Mouse (Mus musculus): ENCODE data around the gene Agps.

Agps gene

DNA sequence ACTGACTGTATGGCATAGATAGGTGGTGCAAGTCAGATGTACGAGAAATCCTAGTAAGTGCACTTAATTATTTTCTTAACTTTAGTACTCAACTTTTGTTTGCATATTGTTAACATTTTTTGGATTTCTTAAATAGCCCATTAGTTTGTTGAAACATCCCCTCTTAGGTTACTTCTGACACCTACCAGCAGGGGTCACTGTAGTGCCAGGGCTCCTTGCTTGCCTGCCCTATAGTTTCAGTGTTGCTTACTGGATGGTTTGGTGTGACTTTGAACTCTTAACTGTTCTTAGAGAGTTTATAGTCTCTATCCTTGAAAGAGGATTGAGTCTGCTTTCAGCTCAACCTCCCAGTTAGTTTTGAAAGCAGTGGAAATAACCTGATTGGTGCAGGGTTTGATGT lies 51.6 kb downstream of the Agps start:
- Histone ChIP-seq H3K36me3 (ENCODE audit: insufficient read depth, low read length) (peaks cover 43% of the 10 kb centered on the region), H3K4me1 (replicated peaks; ENCODE audit: low read depth, low read length) (peaks cover 7% of the 10 kb centered on the region), H3K27me3 (ENCODE audit: insufficient read depth, low read length) (no peaks in the 10 kb centered on the region), H3K9me3 (ENCODE audit: low read length) (no peaks in the 10 kb centered on the region), H3K4me3 (replicated peaks; ENCODE audit: low read length) (no peak overlapping the region)
- TF ChIP-seq NANOG (IDR thresholded peaks at IDR 0.05; ENCODE audit: borderline replicate concordance, low read length) (no peak), CTCF (conservative IDR thresholded peaks at IDR 0.05; ENCODE audit: low read length) (peak; percentile 92)

DNA sequence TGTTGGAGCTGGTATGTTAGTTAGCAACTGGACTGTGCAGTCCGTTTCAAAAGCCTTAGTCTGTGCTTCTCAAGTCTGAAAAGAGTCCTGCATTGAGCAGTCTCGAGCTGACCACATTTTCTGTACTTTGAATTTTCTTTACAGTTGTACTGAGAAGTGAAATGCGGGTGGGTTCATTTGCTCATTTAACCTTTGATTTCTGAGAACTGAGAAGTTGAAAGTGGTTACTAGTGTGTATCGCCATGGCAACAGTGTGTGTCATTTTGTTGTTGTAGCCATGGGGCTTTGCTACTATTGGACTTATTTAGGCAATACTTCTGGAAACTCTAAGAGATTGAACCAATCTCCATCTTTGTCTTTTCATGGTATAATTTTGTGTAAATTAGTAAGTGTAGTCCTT lies 60.0 kb downstream of the Agps start:
- no peak overlapping the region for H3K4me3 ChIP-seq (replicated peaks; ENCODE audit: low read length)
- TF ChIP-seq POU5F1 (IDR thresholded peaks at IDR 0.05; ENCODE audit: borderline replicate concordance, low read length) (no peak), NANOG (IDR thresholded peaks at IDR 0.05; ENCODE audit: borderline replicate concordance, low read length) (no peak), CTCF (conservative IDR thresholded peaks at IDR 0.05; ENCODE audit: low read length) (no peak)
- H3K36me3 ChIP-seq (ENCODE audit: insufficient read depth, low read length), result peaks cover 26% of the 10 kb centered on the region
- H3K27me3 ChIP-seq (ENCODE audit: insufficient read depth, low read length), result no peaks in the 10 kb centered on the region
- H3K4me1 ChIP-seq (replicated peaks; ENCODE audit: low read depth, low read length), result peaks cover 3% of the 10 kb centered on the region; the same call in 1 of the 2 replicates
- H3K9me3 ChIP-seq (ENCODE audit: low read length), result no peaks in the 10 kb centered on the region

DNA sequence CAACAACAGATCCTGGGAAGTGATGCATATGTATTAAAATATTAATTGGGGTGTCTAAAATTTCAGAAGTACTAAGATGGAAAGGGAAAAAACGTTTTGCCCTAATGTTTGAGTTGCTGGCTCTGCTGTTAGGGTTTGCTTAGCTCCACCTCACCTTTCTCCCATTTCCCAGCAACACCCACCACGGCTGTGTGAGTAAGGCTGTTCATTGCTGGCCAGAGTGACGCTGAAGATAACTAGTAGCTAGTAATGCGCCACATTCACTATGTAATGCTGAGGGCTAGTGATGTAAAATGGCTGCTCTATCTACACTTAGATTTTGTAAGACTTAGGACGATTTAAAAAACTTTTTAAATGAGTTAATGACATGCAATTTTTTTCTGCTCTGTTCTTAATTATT lies 63.7 kb downstream of the Agps start:
- H3K27me3 ChIP-seq (ENCODE audit: insufficient read depth, low read length), result no peaks in the 10 kb centered on the region

DNA sequence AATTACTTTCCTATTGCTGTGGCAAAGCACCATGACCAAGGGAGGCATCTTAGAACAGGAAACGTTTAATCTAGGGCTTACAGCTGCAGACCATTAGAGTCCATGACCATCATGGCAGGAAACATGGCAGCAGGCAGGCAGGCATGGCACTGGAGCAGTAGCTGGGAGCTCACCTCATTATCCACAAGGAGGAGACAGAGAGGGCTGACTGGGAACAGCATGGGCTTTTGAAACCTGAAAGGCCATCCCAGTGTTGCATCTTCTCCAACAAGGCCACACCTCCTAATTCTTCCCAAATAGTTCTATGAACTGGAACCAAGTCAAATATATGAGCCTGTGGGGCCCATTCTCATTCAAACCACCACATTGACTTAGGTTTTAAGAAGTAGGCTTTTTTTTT lies 68.3 kb downstream of the Agps start:
- H3K4me1 ChIP-seq (replicated peaks; ENCODE audit: low read depth, low read length), result no peaks in the 10 kb centered on the region
- H3K4me3 ChIP-seq (replicated peaks; ENCODE audit: low read length), result no peak overlapping the region
- no peaks in the 10 kb centered on the region for H3K27me3 ChIP-seq (ENCODE audit: insufficient read depth, low read length)
- TF ChIP-seq POU5F1 (IDR thresholded peaks at IDR 0.05; ENCODE audit: borderline replicate concordance, low read length) (no peak), NANOG (IDR thresholded peaks at IDR 0.05; ENCODE audit: borderline replicate concordance, low read length) (no peak), CTCF (conservative IDR thresholded peaks at IDR 0.05; ENCODE audit: low read length) (no peak)
- peaks cover 3% of the 10 kb centered on the region; the same call in 1 of the 2 replicates for H3K9me3 ChIP-seq (ENCODE audit: low read length)
- peaks cover 46% of the 10 kb centered on the region for H3K36me3 ChIP-seq (ENCODE audit: insufficient read depth, low read length)

More for the DNA sequence above, 63.7 kb downstream of the Agps start:
- TF ChIP-seq POU5F1 (IDR thresholded peaks at IDR 0.05; ENCODE audit: borderline replicate concordance, low read length), result no peak
- TF ChIP-seq NANOG (IDR thresholded peaks at IDR 0.05; ENCODE audit: borderline replicate concordance, low read length), result no peak
- no peak for TF ChIP-seq CTCF (conservative IDR thresholded peaks at IDR 0.05; ENCODE audit: low read length)
- H3K9me3 ChIP-seq (ENCODE audit: low read length), result peaks cover 3% of the 10 kb centered on the region; the same call in 1 of the 2 replicates
- no peaks in the 10 kb centered on the region for H3K4me1 ChIP-seq (replicated peaks; ENCODE audit: low read depth, low read length)
- H3K4me3 ChIP-seq (replicated peaks; ENCODE audit: low read length), result no peak overlapping the region
- H3K36me3 ChIP-seq (ENCODE audit: insufficient read depth, low read length), result peaks cover 26% of the 10 kb centered on the region

DNA sequence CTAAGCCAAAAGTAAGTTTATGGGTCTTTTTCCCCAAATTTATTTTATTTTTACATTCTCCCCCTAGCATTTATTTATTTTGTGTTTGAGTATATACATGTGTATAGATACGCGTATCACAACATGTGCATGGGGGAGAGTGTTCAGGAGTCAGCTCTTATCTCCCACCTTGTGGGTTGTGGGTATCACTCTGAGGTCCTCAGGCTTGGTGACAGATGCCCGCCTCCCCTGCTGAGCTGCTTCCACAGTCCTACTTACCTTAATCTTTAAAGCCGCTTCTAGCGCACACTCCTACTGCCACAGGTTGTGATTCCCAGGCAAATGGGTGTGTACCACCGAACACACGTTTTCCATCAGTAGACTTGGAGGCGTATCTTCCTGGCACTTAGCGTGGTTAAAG lies 69.9 kb downstream of the Agps start:
- TF ChIP-seq NANOG (IDR thresholded peaks at IDR 0.05; ENCODE audit: borderline replicate concordance, low read length) (no peak), POU5F1 (IDR thresholded peaks at IDR 0.05; ENCODE audit: borderline replicate concordance, low read length) (no peak), CTCF (conservative IDR thresholded peaks at IDR 0.05; ENCODE audit: low read length) (no peak)
- Histone ChIP-seq H3K9me3 (ENCODE audit: low read length) (peaks cover 3% of the 10 kb centered on the region; the same call in 1 of the 2 replicates), H3K4me1 (replicated peaks; ENCODE audit: low read depth, low read length) (peaks cover under 1% of the 10 kb centered on the region; the same call in 1 of the 2 replicates), H3K27me3 (ENCODE audit: insufficient read depth, low read length) (no peaks in the 10 kb centered on the region), H3K4me3 (replicated peaks; ENCODE audit: low read length) (no peak overlapping the region), H3K36me3 (ENCODE audit: insufficient read depth, low read length) (peaks cover 53% of the 10 kb centered on the region)

DNA sequence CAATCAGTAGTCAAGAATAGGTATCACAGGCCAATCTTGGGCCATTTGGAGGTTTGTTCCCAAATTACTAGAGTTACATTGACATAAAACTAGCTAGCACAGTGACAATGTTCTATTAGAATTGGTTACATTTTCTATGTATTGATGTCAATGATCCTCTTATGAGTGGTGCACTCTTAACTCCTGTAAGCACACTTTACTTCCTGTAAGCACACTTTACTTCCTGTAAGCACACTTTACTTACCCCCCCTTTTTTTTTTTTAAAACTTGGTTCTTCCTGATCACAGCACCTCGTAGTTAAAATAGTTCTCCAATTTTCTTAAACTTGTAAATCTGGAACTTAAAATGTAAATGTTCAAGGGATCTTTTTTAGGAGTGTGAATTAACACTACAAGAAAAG lies 75.2 kb downstream of the Agps start:
- TF ChIP-seq POU5F1 (IDR thresholded peaks at IDR 0.05; ENCODE audit: borderline replicate concordance, low read length) (no peak), NANOG (IDR thresholded peaks at IDR 0.05; ENCODE audit: borderline replicate concordance, low read length) (no peak), CTCF (conservative IDR thresholded peaks at IDR 0.05; ENCODE audit: low read length) (no peak)
- Histone ChIP-seq H3K9me3 (ENCODE audit: low read length) (no peaks in the 10 kb centered on the region), H3K4me3 (replicated peaks; ENCODE audit: low read length) (no peak overlapping the region), H3K36me3 (ENCODE audit: insufficient read depth, low read length) (peaks cover 75% of the 10 kb centered on the region), H3K4me1 (replicated peaks; ENCODE audit: low read depth, low read length) (peaks cover 20% of the 10 kb centered on the region; the same call in 1 of the 2 replicates), H3K27me3 (ENCODE audit: insufficient read depth, low read length) (no peaks in the 10 kb centered on the region)

DNA sequence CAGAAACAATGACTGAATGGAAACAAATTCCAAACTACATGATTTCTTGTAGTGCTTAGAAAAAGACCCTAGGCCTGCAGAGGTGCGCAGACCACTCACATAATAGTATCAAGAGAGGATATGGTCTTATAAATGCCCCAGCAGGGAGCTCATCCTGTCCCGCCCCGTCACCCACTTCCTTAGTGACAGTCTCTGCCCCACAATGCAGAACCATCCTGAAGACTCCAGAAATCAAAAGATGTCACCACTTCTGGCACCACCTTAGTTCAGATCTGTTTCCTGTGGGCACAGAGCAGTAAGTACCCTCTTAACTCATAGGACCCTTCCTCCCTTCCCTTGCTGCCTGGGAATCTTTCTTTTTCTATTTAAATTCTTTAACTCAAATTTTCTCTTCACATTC lies 83.1 kb downstream of the Agps start:
- no peaks in the 10 kb centered on the region for H3K27me3 ChIP-seq (ENCODE audit: insufficient read depth, low read length)
- peaks cover 15% of the 10 kb centered on the region; the same call in 1 of the 2 replicates for H3K4me1 ChIP-seq (replicated peaks; ENCODE audit: low read depth, low read length)
- no peak for TF ChIP-seq POU5F1 (IDR thresholded peaks at IDR 0.05; ENCODE audit: borderline replicate concordance, low read length)
- no peak for TF ChIP-seq CTCF (conservative IDR thresholded peaks at IDR 0.05; ENCODE audit: low read length)
- no peak for TF ChIP-seq NANOG (IDR thresholded peaks at IDR 0.05; ENCODE audit: borderline replicate concordance, low read length)
- H3K36me3 ChIP-seq (ENCODE audit: insufficient read depth, low read length), result peaks cover 67% of the 10 kb centered on the region
- no peak overlapping the region for H3K4me3 ChIP-seq (replicated peaks; ENCODE audit: low read length)
- no peaks in the 10 kb centered on the region for H3K9me3 ChIP-seq (ENCODE audit: low read length)

DNA sequence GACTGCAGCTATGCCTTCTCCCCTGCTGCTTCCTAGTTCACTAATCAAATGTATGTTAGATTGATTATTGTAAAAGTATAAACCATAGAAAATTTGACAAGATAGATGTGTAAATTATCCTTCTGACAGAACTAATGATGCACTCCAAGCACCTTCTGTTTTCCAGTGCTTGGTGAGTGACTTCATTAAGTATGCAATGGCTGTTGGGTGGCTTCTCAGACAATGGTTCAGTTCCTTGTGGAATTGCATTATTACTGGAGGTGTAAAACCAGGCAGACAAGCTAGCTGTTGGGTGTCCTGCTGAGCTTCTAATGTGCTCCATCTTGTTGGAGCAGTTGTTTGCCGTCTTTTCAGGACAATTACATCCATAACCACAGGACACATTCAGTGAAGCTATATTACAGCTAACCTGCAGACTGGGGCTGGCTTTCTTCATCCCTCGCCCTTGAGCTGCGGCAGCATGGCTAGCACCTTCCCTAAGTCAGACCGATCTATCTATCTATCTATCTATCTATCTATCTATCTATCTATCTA lies 91.9 kb downstream of the Agps start:
- Histone ChIP-seq H3K36me3 (ENCODE audit: insufficient read depth, low read length) (peaks cover 47% of the 10 kb centered on the region), H3K4me1 (replicated peaks; ENCODE audit: low read depth, low read length) (no peaks in the 10 kb centered on the region), H3K27me3 (ENCODE audit: insufficient read depth, low read length) (no peaks in the 10 kb centered on the region), H3K9me3 (ENCODE audit: low read length) (no peaks in the 10 kb centered on the region), H3K4me3 (replicated peaks; ENCODE audit: low read length) (no peak overlapping the region)
- TF ChIP-seq NANOG (IDR thresholded peaks at IDR 0.05; ENCODE audit: borderline replicate concordance, low read length) (no peak), POU5F1 (IDR thresholded peaks at IDR 0.05; ENCODE audit: borderline replicate concordance, low read length) (no peak), CTCF (conservative IDR thresholded peaks at IDR 0.05; ENCODE audit: low read length) (no peak)

DNA sequence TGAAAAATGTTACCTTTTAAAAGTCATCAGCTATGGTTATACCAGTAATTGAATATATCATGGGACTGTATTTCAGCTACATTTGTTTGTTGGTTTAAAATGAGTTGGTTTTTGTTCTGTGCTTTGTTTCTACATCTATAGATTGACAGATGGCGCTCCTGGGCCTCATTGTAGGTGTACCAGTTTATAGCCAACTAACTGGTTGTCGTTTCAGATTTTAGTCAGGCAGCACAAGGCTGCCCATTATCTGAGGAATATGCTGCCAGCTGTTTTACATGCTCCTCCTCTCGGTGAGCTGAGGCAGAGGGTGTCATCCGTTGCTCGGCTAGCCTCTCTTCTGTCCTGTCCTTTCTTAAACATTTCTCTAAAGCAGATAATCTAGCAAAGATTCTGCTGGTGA lies 94.1 kb downstream of the Agps start:
- no peak for TF ChIP-seq CTCF (conservative IDR thresholded peaks at IDR 0.05; ENCODE audit: low read length)
- TF ChIP-seq POU5F1 (IDR thresholded peaks at IDR 0.05; ENCODE audit: borderline replicate concordance, low read length), result no peak
- TF ChIP-seq NANOG (IDR thresholded peaks at IDR 0.05; ENCODE audit: borderline replicate concordance, low read length), result no peak
- H3K27me3 ChIP-seq (ENCODE audit: insufficient read depth, low read length), result no peaks in the 10 kb centered on the region
- no peaks in the 10 kb centered on the region for H3K4me1 ChIP-seq (replicated peaks; ENCODE audit: low read depth, low read length)
- H3K4me3 ChIP-seq (replicated peaks; ENCODE audit: low read length), result no peak overlapping the region
- H3K36me3 ChIP-seq (ENCODE audit: insufficient read depth, low read length), result peaks cover 59% of the 10 kb centered on the region
- no peaks in the 10 kb centered on the region for H3K9me3 ChIP-seq (ENCODE audit: low read length)
